Mouse (Mus musculus) CD4-positive naive resting alpha-beta T cell, adult 76 days (primary cell): ENCODE data around the gene Musk. TPM values are rescaled to one million over a fixed set of nuclear protein-coding genes. Genes with fewer than 3 reads are reported as not detected.

Source experiments
- total RNA-seq: library from RNA; stranded (reverse); gene quantifications from one replicate; pipeline ENCODE4 v1.2.4, GENCODE M21; 2023

Musk gene
- not detected for total RNA-seq

GRCm38 (mm10) chr4:58285687-58286086 is at the start of gene Musk:
Gene Musk (plus strand): TSS chr4:58285960.

Other genes with a start within 250 kb of the Musk start
- gene Svep1, start 79.1 kb upstream of the Musk start, total RNA-seq: not detected